Mouse (Mus musculus) G1E (cell line): ENCODE data around the gene Mtmr6.

ENCODE experiments used
- CTCF ChIP-seq: IDR thresholded peaks from 2 replicates; pipeline ENCODE4 v1.5.1; 2012; ENCODE audit warnings: low read depth, low read length, inconsistent platforms, mixed read lengths
- GATA2 ChIP-seq: IDR thresholded peaks from 2 replicates; pipeline ENCODE4 v1.6.1; 2012; ENCODE audit warnings: low read depth, low read length, inconsistent platforms, borderline replicate concordance
- TAL1 ChIP-seq: conservative IDR thresholded peaks from 2 replicates; pipeline ENCODE4 v1.6.1; 2012; ENCODE audit warnings: low read depth, low read length, inconsistent platforms, mixed read lengths

GRCm38 (mm10) chr14:60219886-60220285 lies 45.1 kb upstream of the Mtmr6 start:
- TF ChIP-seq CTCF (no peak), GATA2 (no peak), TAL1 (no peak)
